In the genomic region with DNA sequence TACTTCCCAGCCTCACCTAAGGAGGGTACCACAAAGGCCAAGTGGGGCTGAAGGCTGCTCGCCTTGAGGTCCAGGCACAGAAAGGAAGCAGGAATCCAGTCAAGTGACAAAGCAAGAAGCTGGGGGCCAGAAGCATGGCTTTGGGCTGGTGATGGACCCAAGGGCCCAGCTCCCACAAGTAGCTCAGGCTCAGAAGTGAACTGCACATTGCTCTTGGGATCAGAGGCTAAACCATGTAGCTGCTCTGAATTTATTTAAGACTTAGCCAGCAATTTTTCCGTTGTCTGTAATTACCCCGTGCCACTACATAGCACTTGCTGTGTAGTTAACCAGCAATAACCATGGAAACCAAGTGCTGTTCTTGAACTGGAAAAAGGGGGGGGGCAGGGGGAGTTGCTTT, we compare ENCODE assay signal across 26 mouse cellular contexts.
DNase-seq lines count a peak whose midpoint lies in the region; ATAC-seq and TF ChIP-seq lines count a peak whose summit lies in the region.
"Had no signal": no experiment of that assay in that cellular context is flagged by ENCODE, and none has a peak within 500 bp of the region (broad histone marks: within the 10 kb centered on the region; RNA-seq: fewer than 3 reads in every experiment).

No protein-coding gene starts in this region.

- no peak overlapping the region for H3K4me3 ChIP-seq in heart, embryonic 10.5 days
- no peak overlapping the region for H3K4me3 ChIP-seq in kidney, embryonic 16.5 days (ENCODE audit: low read length)
- H3K4me3 ChIP-seq: heart, embryonic 12.5 days; hindbrain, embryonic 10.5 days; liver, embryonic 12.5 days had no signal

- no peak for ATAC-seq in kidney, embryonic 16.5 days (ENCODE audit: low FRiP score, low TSS enrichment)
- ATAC-seq: hindbrain, embryonic 16.5 days; liver, embryonic 12.5 days; liver, postnatal 0 days; midbrain, embryonic 16.5 days had no signal

- no peak for TF ChIP-seq CTCF in brain, embryonic 14.5 days (IDR thresholded peaks at IDR 0.05; ENCODE audit: borderline replicate concordance, extremely low read depth, insufficient read depth, insufficient read length)

- WGBS in heart, embryonic 10.5 days, result 81% methylated on average over 3 of the region's 3 CpGs
- WGBS in kidney, embryonic 16.5 days, result 83% methylated on average over 3 of the region's 3 CpGs

- no peak for TF ChIP-seq POLR2A in brain, embryonic 14.5 days (IDR thresholded peaks at IDR 0.05; ENCODE audit: borderline replicate concordance, extremely low read depth, insufficient read depth, insufficient read length, poor library complexity, severe bottlenecking)

- H3K9ac ChIP-seq in kidney, embryonic 16.5 days (replicated peaks; ENCODE audit: low read length), result no peak overlapping the region
- H3K9ac ChIP-seq: heart, embryonic 12.5 days; liver, embryonic 12.5 days; liver, postnatal 0 days had no signal

- intact Hi-C loops in heart, postnatal 25 days (cut with DNase I), result no loop called here

- no peaks in the 10 kb centered on the region for H3K27me3 ChIP-seq in heart, embryonic 10.5 days (ENCODE audit: insufficient read depth, poor library complexity, severe bottlenecking)
- no peaks in the 10 kb centered on the region for H3K27me3 ChIP-seq in kidney, embryonic 16.5 days (ENCODE audit: insufficient read depth, low read length)
- H3K27me3 ChIP-seq: heart, embryonic 12.5 days; liver, embryonic 12.5 days had no signal

- no peaks in the 10 kb centered on the region for H3K36me3 ChIP-seq in heart, embryonic 10.5 days
- H3K36me3 ChIP-seq in kidney, embryonic 16.5 days (ENCODE audit: insufficient read depth, low read length), result no peaks in the 10 kb centered on the region
- H3K36me3 ChIP-seq: heart, embryonic 12.5 days; hindbrain, embryonic 10.5 days; liver, embryonic 12.5 days had no signal

- peak; percentile 50 for DNase-seq in heart, embryonic 10.5 days (ENCODE audit: low spot score)
- DNase-seq in heart, adult 8-10 months (ENCODE audit: low spot score), result no peak
- DNase-seq in kidney, postnatal 14 days, result peak; percentile 17
- peak; percentile 75 for DNase-seq in brain, adult 2 months (ENCODE audit: low read depth, low spot score)
- DNase-seq in brain, embryonic 14.5 days (ENCODE audit: low read depth), result peak; percentile 36
- DNase-seq in urinary bladder, postnatal 14 days (ENCODE audit: low spot score), result no peak
- DNase-seq in heart, postnatal 25 days (ENCODE audit: low spot score), result no peak
- DNase-seq: adrenal gland, postnatal 25 days; B cell, adult 2 months; cerebellum, adult 8-10 months; cerebellum, postnatal 25 days; gastrocnemius, postnatal 14 days; layer of hippocampus, postnatal 36 days; left cerebral cortex, postnatal 4 days; liver, postnatal 0 days; lung, postnatal 36 days; right cerebral cortex, adult 18-20 months; right cerebral cortex, postnatal 4 days had no signal

- H3K4me2 ChIP-seq in kidney, embryonic 16.5 days (replicated peaks; ENCODE audit: low read depth, low read length), result no peak overlapping the region
- H3K4me2 ChIP-seq: heart, embryonic 12.5 days; liver, embryonic 12.5 days; midbrain, embryonic 11.5 days had no signal

- no peak overlapping the region for H3K27ac ChIP-seq in heart, embryonic 10.5 days
- no peak overlapping the region for H3K27ac ChIP-seq in kidney, embryonic 16.5 days (ENCODE audit: low read length)
- H3K27ac ChIP-seq: hindbrain, embryonic 10.5 days; liver, embryonic 12.5 days; stomach, postnatal 0 days had no signal

- 0 out of 2 replicates have a peak, but pooled peaks cover 5% of the 10 kb centered on the region for H3K4me1 ChIP-seq in heart, embryonic 10.5 days
- H3K4me1 ChIP-seq in kidney, embryonic 16.5 days (ENCODE audit: insufficient read depth, low read length), result peaks cover 3% of the 10 kb centered on the region; the same call in 1 of the 2 replicates
- H3K4me1 ChIP-seq: heart, embryonic 12.5 days; hindbrain, embryonic 10.5 days; liver, embryonic 12.5 days had no signal

- no peaks in the 10 kb centered on the region for H3K9me3 ChIP-seq in heart, embryonic 10.5 days
- H3K9me3 ChIP-seq in kidney, embryonic 16.5 days (ENCODE audit: low read length), result no peaks in the 10 kb centered on the region
- H3K9me3 ChIP-seq: heart, embryonic 12.5 days; hindbrain, embryonic 10.5 days; liver, embryonic 12.5 days had no signal

Comparison
In these comparisons a context has a peak if more than half of its experiments do, and no peak if none do; other contexts are left out.
1. DNase-seq: peak in heart, embryonic 10.5 days (single experiment), kidney, postnatal 14 days (single experiment), brain, adult 2 months (single experiment) and brain, embryonic 14.5 days (single experiment); none in heart, adult 8-10 months (single experiment), urinary bladder, postnatal 14 days (single experiment) and heart, postnatal 25 days (single experiment).